Mouse (Mus musculus): ENCODE results near the gene Pdpr. TPM values are rescaled to one million over a fixed set of nuclear protein-coding genes. Genes with fewer than 3 reads are reported as not detected.
A peak's percentile ranks its signal among the peaks of the same experiment; 100 is the strongest.
"Not testable (repeated sequence)": the region's sequence is repeated elsewhere in the genome, so short reads cannot be mapped to it uniquely, and the experiment has no call there.

Pdpr gene
- polyA plus RNA-seq, 1 experiment: 8.6 TPM

DNA sequence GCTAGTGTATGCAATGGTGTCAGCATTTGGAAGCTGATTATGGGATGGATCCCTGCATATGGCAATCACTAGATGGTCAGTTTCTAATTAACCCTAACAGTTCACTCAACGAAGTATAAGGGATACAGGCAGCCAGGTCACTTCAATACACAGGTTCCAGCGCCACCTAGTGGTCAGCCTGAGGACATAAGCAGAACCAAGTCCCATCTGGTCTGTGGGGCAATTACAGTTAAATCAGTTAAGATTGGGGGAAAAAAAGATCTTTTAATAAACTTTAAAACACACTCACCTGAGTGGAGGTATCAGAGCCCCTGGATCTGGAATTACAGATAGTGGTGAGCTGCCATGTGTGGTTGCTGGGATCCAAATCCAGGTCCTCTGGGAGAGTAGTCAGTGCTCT is 4.3 kb upstream of the Pdpr start:
- Histone ChIP-seq H3K27me3 (ENCODE audit: control insufficient read depth, insufficient read depth, insufficient read length) (no peaks in the 10 kb centered on the region), H3ac (ENCODE audit: control insufficient read depth, insufficient read length) (no peak overlapping the region), H3K36me3 (ENCODE audit: control insufficient read depth, insufficient read depth) (no peaks in the 10 kb centered on the region), H3K4me3 (no peak overlapping the region), H3K79me2 (ENCODE audit: control insufficient read depth, insufficient read depth) (no peaks in the 10 kb centered on the region), H3K4me2 (ENCODE audit: low read depth) (no peak overlapping the region)
- no peak for TF ChIP-seq MAX (IDR thresholded peaks at IDR 0.05; ENCODE audit: low read depth)
- TF ChIP-seq USF1 (IDR thresholded peaks at IDR 0.05; ENCODE audit: low read depth): no peak
- no peak for TF ChIP-seq MYOD1 (IDR thresholded peaks at IDR 0.05; ENCODE audit: control insufficient read depth in 1 of 3, insufficient read length in 2 of 3, low read depth in 2 of 3)
- TF ChIP-seq TCF3 (IDR thresholded peaks at IDR 0.05; ENCODE audit: insufficient read length, low read depth): no peak
- TF ChIP-seq E2F4 (IDR thresholded peaks at IDR 0.05; ENCODE audit: insufficient read depth): no peak
- no peak for TF ChIP-seq REST (IDR thresholded peaks at IDR 0.05; ENCODE audit: insufficient read depth, insufficient read length)
- TF ChIP-seq POLR2A (IDR thresholded peaks at IDR 0.05; ENCODE audit: insufficient read length, low read depth): no peak
- TF ChIP-seq POLR2AphosphoS2 (IDR thresholded peaks at IDR 0.05; ENCODE audit: insufficient read length, low read depth): no peak
- no peak for TF ChIP-seq MYOG (IDR thresholded peaks at IDR 0.05; ENCODE audit: control insufficient read depth in 1 of 3, insufficient read depth in 1 of 3, insufficient read length in 2 of 3, low read depth in 2 of 3)
- no peak for TF ChIP-seq CEBPB (IDR thresholded peaks at IDR 0.05; ENCODE audit: insufficient read depth, poor library complexity, severe bottlenecking)
- TF ChIP-seq TCF12 (IDR thresholded peaks at IDR 0.05; ENCODE audit: insufficient read depth, poor library complexity, severe bottlenecking): no peak
- TF ChIP-seq SRF (IDR thresholded peaks at IDR 0.05; ENCODE audit: control insufficient read depth, insufficient read length, low read depth): no peak

DNA sequence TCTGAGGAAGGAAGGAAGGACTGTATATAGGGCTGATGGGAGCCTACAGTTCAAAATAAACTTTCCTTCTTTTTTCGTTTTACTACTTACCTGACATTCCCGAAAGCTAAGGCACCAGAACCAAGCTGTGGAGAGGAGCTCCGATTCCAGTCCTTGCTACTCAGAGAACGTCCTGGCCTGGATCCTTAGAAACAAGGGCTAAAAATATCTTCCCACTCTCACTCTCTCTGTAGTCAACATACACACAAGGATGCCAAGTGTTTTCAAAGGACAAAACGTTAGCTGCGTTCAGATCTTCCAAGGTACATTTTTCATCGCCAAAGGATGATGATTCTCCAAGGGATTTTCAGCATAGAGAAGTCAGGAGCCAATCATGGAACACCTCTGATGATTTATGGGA is 2.7 kb upstream of the Pdpr start:
- TF ChIP-seq SRF (IDR thresholded peaks at IDR 0.05; ENCODE audit: control insufficient read depth, insufficient read length, low read depth) (no peak), REST (IDR thresholded peaks at IDR 0.05; ENCODE audit: insufficient read depth, insufficient read length) (no peak), USF1 (IDR thresholded peaks at IDR 0.05; ENCODE audit: low read depth) (no peak), E2F4 (IDR thresholded peaks at IDR 0.05; ENCODE audit: insufficient read depth) (no peak), POLR2A (IDR thresholded peaks at IDR 0.05; ENCODE audit: insufficient read length, low read depth) (no peak), POLR2AphosphoS2 (IDR thresholded peaks at IDR 0.05; ENCODE audit: insufficient read length, low read depth) (no peak), TCF12 (IDR thresholded peaks at IDR 0.05; ENCODE audit: insufficient read depth, poor library complexity, severe bottlenecking) (no peak), CEBPB (IDR thresholded peaks at IDR 0.05; ENCODE audit: insufficient read depth, poor library complexity, severe bottlenecking) (no peak), MYOG (IDR thresholded peaks at IDR 0.05; ENCODE audit: control insufficient read depth in 1 of 3, insufficient read depth in 1 of 3, insufficient read length in 2 of 3, low read depth in 2 of 3) (no peak), MAX (IDR thresholded peaks at IDR 0.05; ENCODE audit: low read depth) (no peak), MYOD1 (IDR thresholded peaks at IDR 0.05; ENCODE audit: control insufficient read depth in 1 of 3, insufficient read length in 2 of 3, low read depth in 2 of 3) (no peak), TCF3 (IDR thresholded peaks at IDR 0.05; ENCODE audit: insufficient read length, low read depth) (no peak)
- no peak overlapping the region for H3K4me3 ChIP-seq
- no peak overlapping the region for H3ac ChIP-seq (ENCODE audit: control insufficient read depth, insufficient read length)
- H3K79me2 ChIP-seq (ENCODE audit: control insufficient read depth, insufficient read depth): peaks cover 7% of the 10 kb centered on the region
- H3K27me3 ChIP-seq (ENCODE audit: control insufficient read depth, insufficient read depth, insufficient read length): no peaks in the 10 kb centered on the region
- no peak overlapping the region for H3K4me2 ChIP-seq (ENCODE audit: low read depth)
- H3K36me3 ChIP-seq (ENCODE audit: control insufficient read depth, insufficient read depth): no peaks in the 10 kb centered on the region

GRCm38 (mm10) chr8:111092326-111092725 is 2.1 kb upstream of the Pdpr start, which contains the start of gene Clec18a:
Gene Clec18a, minus strand, starts transcription at chr8:111092426.
- not testable (repeated sequence) for H3K4me2 ChIP-seq (ENCODE audit: low read depth)

DNA sequence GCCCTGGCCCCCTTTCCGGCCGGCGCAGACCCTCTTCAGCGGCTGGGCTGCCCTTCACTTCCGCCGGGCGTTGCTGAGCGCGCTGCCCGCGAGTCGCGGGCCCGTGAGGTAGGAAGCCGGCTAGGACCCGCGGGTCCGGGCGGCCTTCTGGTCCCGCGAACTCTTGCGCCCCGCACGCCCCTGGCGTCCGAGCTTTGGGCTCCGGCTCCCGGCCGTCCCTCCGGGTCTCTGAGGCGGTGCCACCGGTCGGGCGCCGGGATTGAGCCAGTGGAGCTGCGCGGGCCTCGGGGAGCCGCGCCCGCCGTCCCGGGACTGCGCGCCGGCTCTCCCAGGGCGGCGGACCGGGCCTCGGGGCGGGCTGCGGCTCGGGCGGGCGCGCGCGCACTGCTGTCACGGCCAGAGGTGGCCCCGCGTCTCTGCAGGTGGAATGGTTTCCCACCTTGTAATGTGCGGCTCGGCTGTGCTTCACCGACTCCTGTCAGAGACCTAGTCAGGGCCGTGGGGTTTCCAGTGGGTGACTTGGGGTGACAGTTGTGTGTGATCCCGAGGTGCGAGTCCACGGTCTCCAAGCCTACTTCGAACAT is 381 bp downstream of the Pdpr start:
- H3K27me3 ChIP-seq (ENCODE audit: control insufficient read depth, insufficient read depth, insufficient read length); H3K36me3 ChIP-seq (ENCODE audit: control insufficient read depth, insufficient read depth): not testable (repeated sequence)
- Histone ChIP-seq H3K79me2 (ENCODE audit: control insufficient read depth, insufficient read depth) (peaks cover 17% of the 10 kb centered on the region), H3K4me3 (peak overlapping the region; percentile 29), H3ac (ENCODE audit: control insufficient read depth, insufficient read length) (peak overlapping the region; percentile 50), H3K4me2 (ENCODE audit: low read depth) (peak overlapping the region; percentile 67)

More at GRCm38 (mm10) chr8:111092326-111092725, 2.1 kb upstream of the Pdpr start, which contains the start of gene Clec18a:
- peaks cover 11% of the 10 kb centered on the region for H3K79me2 ChIP-seq (ENCODE audit: control insufficient read depth, insufficient read depth)
- H3K36me3 ChIP-seq (ENCODE audit: control insufficient read depth, insufficient read depth); H3K4me3 ChIP-seq; H3ac ChIP-seq (ENCODE audit: control insufficient read depth, insufficient read length); H3K27me3 ChIP-seq (ENCODE audit: control insufficient read depth, insufficient read depth, insufficient read length): not testable (repeated sequence)

DNA sequence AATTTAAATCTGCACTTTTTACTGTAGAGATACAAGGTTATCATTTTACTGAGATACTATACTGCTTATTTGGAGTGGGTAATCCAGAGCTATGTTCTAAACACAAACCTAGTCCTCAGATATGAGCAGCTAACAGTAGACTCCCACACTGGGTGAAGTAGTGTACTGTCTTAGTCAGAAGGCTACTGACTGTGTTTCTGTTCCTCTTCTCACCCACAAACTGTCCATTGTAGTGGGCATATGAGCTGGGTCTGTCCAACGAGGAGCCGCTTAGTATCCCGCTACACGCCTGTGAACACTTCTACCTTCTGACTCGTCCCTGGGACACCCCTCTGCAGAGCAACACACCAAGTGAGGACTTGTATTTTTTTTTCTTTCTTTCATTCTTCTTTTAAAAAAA is 20.5 kb downstream of the Pdpr start:
- Histone ChIP-seq H3K79me2 (ENCODE audit: control insufficient read depth, insufficient read depth) (no peaks in the 10 kb centered on the region), H3K27me3 (ENCODE audit: control insufficient read depth, insufficient read depth, insufficient read length) (no peaks in the 10 kb centered on the region), H3ac (ENCODE audit: control insufficient read depth, insufficient read length) (no peak overlapping the region), H3K4me3 (no peak overlapping the region), H3K36me3 (ENCODE audit: control insufficient read depth, insufficient read depth) (peaks cover 28% of the 10 kb centered on the region), H3K4me2 (ENCODE audit: low read depth) (no peak overlapping the region)
- no peak for TF ChIP-seq CEBPB (IDR thresholded peaks at IDR 0.05; ENCODE audit: insufficient read depth, poor library complexity, severe bottlenecking)

DNA sequence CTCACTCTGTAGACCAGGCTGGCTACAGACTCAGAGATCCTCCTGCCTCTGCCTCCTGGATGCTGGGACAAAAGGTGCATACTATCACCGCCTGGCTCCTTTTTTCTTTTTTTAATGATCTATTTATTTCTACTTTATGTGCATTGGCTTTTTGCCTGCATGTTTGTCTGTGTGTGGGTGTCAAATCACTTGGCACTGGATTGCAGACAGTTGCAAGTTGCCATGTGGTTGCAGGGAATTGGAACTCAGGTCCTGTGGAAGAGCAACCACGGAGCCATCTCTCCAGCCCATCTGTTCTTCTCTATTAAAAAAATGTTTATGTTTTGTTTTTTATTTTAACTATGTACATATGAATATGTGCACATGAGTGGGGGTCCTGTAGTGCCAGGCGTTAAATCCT is 25.1 kb downstream of the Pdpr start:
- no peak overlapping the region for H3K4me2 ChIP-seq (ENCODE audit: low read depth)
- no peak overlapping the region for H3K4me3 ChIP-seq
- no peaks in the 10 kb centered on the region for H3K27me3 ChIP-seq (ENCODE audit: control insufficient read depth, insufficient read depth, insufficient read length)
- no peaks in the 10 kb centered on the region for H3K79me2 ChIP-seq (ENCODE audit: control insufficient read depth, insufficient read depth)
- TF ChIP-seq TCF3 (IDR thresholded peaks at IDR 0.05; ENCODE audit: insufficient read length, low read depth): no peak
- no peak for TF ChIP-seq POLR2A (IDR thresholded peaks at IDR 0.05; ENCODE audit: insufficient read length, low read depth)
- TF ChIP-seq POLR2AphosphoS2 (IDR thresholded peaks at IDR 0.05; ENCODE audit: insufficient read length, low read depth): no peak
- no peak for TF ChIP-seq MAX (IDR thresholded peaks at IDR 0.05; ENCODE audit: low read depth)
- 0 out of 2 replicates have a peak, but pooled peaks have one; percentile 12 for TF ChIP-seq CEBPB (IDR thresholded peaks at IDR 0.05; ENCODE audit: insufficient read depth, poor library complexity, severe bottlenecking)
- H3K36me3 ChIP-seq (ENCODE audit: control insufficient read depth, insufficient read depth): peaks cover 24% of the 10 kb centered on the region
- H3ac ChIP-seq (ENCODE audit: control insufficient read depth, insufficient read length): no peak overlapping the region
